Comparison of ENCODE assay signal across 18 mouse cellular contexts in the genomic region with DNA sequence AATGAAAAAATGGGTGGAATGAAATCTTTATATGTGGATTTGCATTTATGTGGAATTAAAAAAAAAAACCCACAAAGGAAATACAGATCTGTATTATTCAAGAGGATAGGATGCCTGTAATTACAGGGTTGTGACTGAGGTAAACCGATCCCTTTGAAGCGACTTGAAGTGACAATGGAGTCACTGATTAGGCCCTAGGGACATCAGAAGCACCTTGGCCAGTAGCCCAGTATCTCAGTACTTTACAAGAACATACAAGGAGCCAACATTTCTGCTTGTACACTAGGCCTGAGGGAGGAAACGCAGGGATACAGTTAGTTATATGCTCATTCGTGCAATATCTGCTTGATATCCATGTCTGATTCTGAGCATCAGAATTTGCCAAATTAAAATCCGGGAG. TPM values are rescaled to one million over a fixed set of nuclear protein-coding genes. Genes with fewer than 3 reads are reported as not detected.
DNase-seq lines count a peak whose midpoint lies in the region; ATAC-seq and TF ChIP-seq lines count a peak whose summit lies in the region.
"Had no signal": no experiment of that assay in that cellular context is flagged by ENCODE, and none has a peak within 500 bp of the region (broad histone marks: within the 10 kb centered on the region; RNA-seq: fewer than 3 reads in every experiment).

No protein-coding gene starts in this region.

- peak; percentile 13 for DNase-seq in forebrain, postnatal 0 days
- DNase-seq in left cerebral cortex, postnatal 4 days, result peak; percentile 24
- no peak for DNase-seq in left cerebral cortex, postnatal 36 days (ENCODE audit: low spot score in 2 of 2)
- DNase-seq: adrenal gland, adult 8-10 months; adrenal gland, postnatal 36 days; cerebellum, adult 11-12 months; cerebellum, adult 9-11 months; gastrocnemius, postnatal 36 days; heart, adult 11 months; heart, postnatal 14 days; kidney, adult 11 months had no signal

- H3K4me3 ChIP-seq in forebrain, postnatal 0 days (ENCODE audit: low read depth, low read length), result no peak overlapping the region
- H3K4me3 ChIP-seq in forebrain, embryonic 16.5 days (replicated peaks; ENCODE audit: low read length), result no peak overlapping the region
- no peak overlapping the region for H3K4me3 ChIP-seq in midbrain, embryonic 16.5 days (ENCODE audit: low read depth, low read length)
- H3K4me3 ChIP-seq in midbrain, embryonic 13.5 days (replicated peaks), result no peak overlapping the region
- H3K4me3 ChIP-seq in neural tube, embryonic 15.5 days (replicated peaks), result no peak overlapping the region
- H3K4me3 ChIP-seq: heart, embryonic 10.5 days; hindbrain, embryonic 15.5 days had no signal

- H3K27me3 ChIP-seq in forebrain, postnatal 0 days (ENCODE audit: insufficient read depth, low read length), result no peaks in the 10 kb centered on the region
- no peaks in the 10 kb centered on the region for H3K27me3 ChIP-seq in forebrain, embryonic 16.5 days (replicated peaks; ENCODE audit: control insufficient read depth, insufficient read depth, low read length)
- H3K27me3 ChIP-seq in midbrain, embryonic 16.5 days (ENCODE audit: control insufficient read depth, insufficient read depth, low read depth, low read length), result no peaks in the 10 kb centered on the region
- H3K27me3 ChIP-seq in midbrain, embryonic 13.5 days, result no peaks in the 10 kb centered on the region
- no peaks in the 10 kb centered on the region for H3K27me3 ChIP-seq in neural tube, embryonic 15.5 days (replicated peaks)
- H3K27me3 ChIP-seq: hindbrain, embryonic 15.5 days had no signal

- H3K9me3 ChIP-seq in forebrain, postnatal 0 days (ENCODE audit: low read length), result no peaks in the 10 kb centered on the region
- H3K9me3 ChIP-seq in forebrain, embryonic 16.5 days (ENCODE audit: control insufficient read depth, low read length), result no peaks in the 10 kb centered on the region
- no peaks in the 10 kb centered on the region for H3K9me3 ChIP-seq in midbrain, embryonic 16.5 days (replicated peaks; ENCODE audit: control insufficient read depth, low read length, poor library complexity, severe bottlenecking)
- H3K9me3 ChIP-seq in midbrain, embryonic 13.5 days, result no peaks in the 10 kb centered on the region
- H3K9me3 ChIP-seq in neural tube, embryonic 15.5 days (replicated peaks), result no peaks in the 10 kb centered on the region
- H3K9me3 ChIP-seq: heart, embryonic 10.5 days; hindbrain, embryonic 15.5 days had no signal

- no peaks in the 10 kb centered on the region for H3K4me1 ChIP-seq in forebrain, postnatal 0 days (ENCODE audit: insufficient read depth)
- H3K4me1 ChIP-seq in forebrain, embryonic 16.5 days (replicated peaks; ENCODE audit: control insufficient read depth, insufficient read depth, low read length), result no peaks in the 10 kb centered on the region
- no peaks in the 10 kb centered on the region for H3K4me1 ChIP-seq in midbrain, embryonic 16.5 days (ENCODE audit: control insufficient read depth, insufficient read depth, low read length)
- no peaks in the 10 kb centered on the region for H3K4me1 ChIP-seq in midbrain, embryonic 13.5 days (replicated peaks)
- no peaks in the 10 kb centered on the region for H3K4me1 ChIP-seq in neural tube, embryonic 15.5 days
- H3K4me1 ChIP-seq: heart, embryonic 10.5 days; hindbrain, embryonic 15.5 days had no signal

- H3K4me2 ChIP-seq in forebrain, postnatal 0 days (ENCODE audit: low read depth), result no peak overlapping the region
- no peak overlapping the region for H3K4me2 ChIP-seq in forebrain, embryonic 16.5 days (ENCODE audit: low read length)
- H3K4me2 ChIP-seq in midbrain, embryonic 16.5 days (ENCODE audit: low read length), result no peak overlapping the region
- H3K4me2 ChIP-seq in midbrain, embryonic 13.5 days (replicated peaks), result no peak overlapping the region
- H3K4me2 ChIP-seq in neural tube, embryonic 15.5 days, result no peak overlapping the region
- H3K4me2 ChIP-seq: hindbrain, embryonic 15.5 days had no signal

- no peak for TF ChIP-seq CTCF in forebrain, postnatal 0 days (IDR thresholded peaks at IDR 0.05; ENCODE audit: low read depth)

- no peaks in the 10 kb centered on the region for H3K36me3 ChIP-seq in forebrain, postnatal 0 days (ENCODE audit: insufficient read depth)
- H3K36me3 ChIP-seq in forebrain, embryonic 16.5 days (ENCODE audit: control insufficient read depth, insufficient read depth), result no peaks in the 10 kb centered on the region
- no peaks in the 10 kb centered on the region for H3K36me3 ChIP-seq in midbrain, embryonic 16.5 days (ENCODE audit: control insufficient read depth, insufficient read depth, low read length)
- no peaks in the 10 kb centered on the region for H3K36me3 ChIP-seq in midbrain, embryonic 13.5 days
- no peaks in the 10 kb centered on the region for H3K36me3 ChIP-seq in neural tube, embryonic 15.5 days
- H3K36me3 ChIP-seq: heart, embryonic 10.5 days; hindbrain, embryonic 15.5 days had no signal

- no peak overlapping the region for H3K9ac ChIP-seq in forebrain, postnatal 0 days
- no peak overlapping the region for H3K9ac ChIP-seq in forebrain, embryonic 16.5 days (replicated peaks; ENCODE audit: low read depth, low read length)
- H3K9ac ChIP-seq in midbrain, embryonic 16.5 days (ENCODE audit: low read depth, low read length), result no peak overlapping the region
- no peak overlapping the region for H3K9ac ChIP-seq in midbrain, embryonic 13.5 days (replicated peaks)
- H3K9ac ChIP-seq in neural tube, embryonic 15.5 days (replicated peaks), result no peak overlapping the region
- H3K9ac ChIP-seq: hindbrain, embryonic 15.5 days had no signal

- WGBS in forebrain, postnatal 0 days, result 51% methylated on average over 5 of the region's 5 CpGs
- 68% methylated on average over 5 of the region's 5 CpGs for WGBS in forebrain, embryonic 16.5 days
- WGBS in midbrain, embryonic 16.5 days, result 70% methylated on average over 5 of the region's 5 CpGs
- WGBS in midbrain, embryonic 13.5 days, result 82% methylated on average over 5 of the region's 5 CpGs
- 68% methylated on average over 5 of the region's 5 CpGs for WGBS in neural tube, embryonic 15.5 days

- H3K27ac ChIP-seq in forebrain, postnatal 0 days (ENCODE audit: low read depth, low read length), result no peak overlapping the region
- H3K27ac ChIP-seq in forebrain, embryonic 16.5 days (ENCODE audit: low read length), result no peak overlapping the region
- H3K27ac ChIP-seq in midbrain, embryonic 16.5 days (ENCODE audit: low read length), result no peak overlapping the region
- no peak overlapping the region for H3K27ac ChIP-seq in midbrain, embryonic 13.5 days
- no peak overlapping the region for H3K27ac ChIP-seq in neural tube, embryonic 15.5 days (replicated peaks)
- H3K27ac ChIP-seq: heart, embryonic 10.5 days; hindbrain, embryonic 15.5 days had no signal

- ATAC-seq in forebrain, postnatal 0 days, result peak; percentile 51; the same call in 1 of the 2 replicates
- ATAC-seq in forebrain, embryonic 16.5 days, result no peak
- ATAC-seq in midbrain, embryonic 16.5 days, result peak; percentile 48
- no peak for ATAC-seq in midbrain, embryonic 13.5 days
- ATAC-seq in neural tube, embryonic 15.5 days (ENCODE audit: low FRiP score), result no peak

- intact Hi-C loops in left cerebral cortex, postnatal 4 days (cut with DNase I), result no loop called here
- intact Hi-C loops in left cerebral cortex, postnatal 36 days (cut with DNase I), result no loop called here

RNA-seq across cellular contexts. Expression of a gene that starts 32.8 kb away (rescaled TPM):
- total RNA-seq in forebrain, postnatal 0 days (2014; rRNA removed), result 1.7 and 3.1 TPM in 2 replicates
- 1.4 and 2.8 TPM in 2 replicates for polyA plus RNA-seq in forebrain, postnatal 0 days (2015; fragmentation: Nextera tagmentation; extraction: Ambion mirVana)
- 1.8 and 2.6 TPM in 2 replicates for polyA plus RNA-seq in forebrain, embryonic 16.5 days (2015; fragmentation: Nextera tagmentation; extraction: Ambion mirVana)
- 1 to 10 TPM in 1 of 2 experiments, under 1 TPM in 1; 0.81 to 1.3 TPM for total RNA-seq in left cerebral cortex, postnatal 4 days (2021)
- total RNA-seq in left cerebral cortex, postnatal 36 days (2021), result 1 to 10 TPM; 6.1 TPM
- 1.5 and 1.9 TPM in 2 replicates for polyA plus RNA-seq in midbrain, embryonic 16.5 days (2015; fragmentation: Nextera tagmentation; extraction: Ambion mirVana)
- 1.7 and 1.9 TPM in 2 replicates for polyA plus RNA-seq in midbrain, embryonic 13.5 days (2015; fragmentation: Nextera tagmentation; extraction: Ambion mirVana)
- 9.5 and 12.6 TPM in 2 replicates for polyA plus RNA-seq in neural tube, embryonic 15.5 days (2015; fragmentation: Nextera tagmentation; extraction: Ambion mirVana)
- total RNA-seq: hematopoietic stem cell, adult 5-6 weeks had no signal

Comparison
In these comparisons a context has a peak if more than half of its experiments do, and no peak if none do; other contexts are left out.
1. ATAC-seq: peak in forebrain, postnatal 0 days (single experiment) and midbrain, embryonic 16.5 days (single experiment); none in forebrain, embryonic 16.5 days (single experiment), midbrain, embryonic 13.5 days (single experiment) and neural tube, embryonic 15.5 days (single experiment).
2. DNase-seq: peak in forebrain, postnatal 0 days (single experiment) and left cerebral cortex, postnatal 4 days (single experiment); none in left cerebral cortex, postnatal 36 days (0 of 2).